Mouse (Mus musculus) large intestine, adult 2 months (tissue): ENCODE measurements around the gene Synpo2. TPM values are rescaled to one million over a fixed set of nuclear protein-coding genes. Genes with fewer than 3 reads are reported as not detected.

ENCODE experiments used
- DNase-seq: peaks from one replicate; pipeline ENCODE4 v3.0.0-alpha.2; 2012; ENCODE audit warnings: low read depth, low spot score
- WGBS: fragments of 180-500 bp; shearing (Covaris S2); methylation state at CpG from one replicate; pipeline ENCODE4 v1.1.7; 2018; 5-methylcytosine and 5-hydroxymethylcytosine counted together
- polyA plus RNA-seq: library from polyadenylated mRNA; depleted of rRNA; stranded (reverse); fragments of >200 nt; gene quantifications from 2 replicates; pipeline ENCODE4 v1.2.3, GENCODE M21; 2012

The Synpo2 gene
- polyA plus RNA-seq, 1 experiment: 17.2 TPM

- WGBS: 36% methylated on average over 5 of the region's 5 CpGs
- DNase-seq: no peak
These were observed 28.6 kb downstream of the Synpo2 start for GRCm38 (mm10) chr3:123207386-123207785.

- WGBS: 64% methylated on average over 7 of the region's 7 CpGs
- DNase-seq: no peak
These were observed 30.5 kb downstream of the Synpo2 start for GRCm38 (mm10) chr3:123205485-123205884.

GRCm38 (mm10) chr3:123205065-123205464, 30.9 kb downstream of the Synpo2 start:
- no peak for DNase-seq
- whole genome bisulfite sequencing: 28% methylated on average over 6 of the region's 6 CpGs

GRCm38 (mm10) chr3:123204658-123205057, 31.3 kb downstream of the Synpo2 start:
- no peak for DNase-seq
- 4% methylated on average over 4 of the region's 4 CpGs for WGBS

- WGBS: 80% methylated on average over 2 of the region's 2 CpGs
- DNase-seq: no peak
These were observed 34.2 kb downstream of the Synpo2 start for GRCm38 (mm10) chr3:123201798-123202197.

- no peak for DNase-seq
- 86% methylated on average over 4 of the region's 4 CpGs for WGBS
These were observed 42.2 kb downstream of the Synpo2 start for GRCm38 (mm10) chr3:123193740-123194139.

- no peak for DNase-seq
These were observed 44.3 kb downstream of the Synpo2 start for GRCm38 (mm10) chr3:123191602-123192001.

GRCm38 (mm10) chr3:123190329-123190728, 45.6 kb downstream of the Synpo2 start:
- WGBS: 54% methylated on average over 6 of the region's 6 CpGs
- no peak for DNase-seq

- DNase-seq: no peak
- WGBS: 58% methylated on average over 1 of the region's 1 CpGs
These were observed 46.1 kb downstream of the Synpo2 start for GRCm38 (mm10) chr3:123189826-123190225.

GRCm38 (mm10) chr3:123188616-123189230, 47.2 kb downstream of the Synpo2 start:
- WGBS: 82% methylated on average over 12 of the region's 12 CpGs
- no peak for DNase-seq

GRCm38 (mm10) chr3:123187370-123188124, 48.4 kb downstream of the Synpo2 start:
- 70% methylated on average over 15 of the region's 15 CpGs for WGBS
- DNase-seq: no peak

GRCm38 (mm10) chr3:123185238-123185925, 50.6 kb downstream of the Synpo2 start:
- WGBS: 65% methylated on average over 10 of the region's 10 CpGs

GRCm38 (mm10) chr3:123184281-123184680, 51.7 kb downstream of the Synpo2 start:
- 74% methylated on average over 10 of the region's 10 CpGs for WGBS
- DNase-seq: no peak

More at GRCm38 (mm10) chr3:123185238-123185925, 50.6 kb downstream of the Synpo2 start:
- no peak for DNase-seq

- WGBS: 45% methylated on average over 8 of the region's 8 CpGs
- no peak for DNase-seq
These were observed 56.4 kb downstream of the Synpo2 start for GRCm38 (mm10) chr3:123179508-123179907.

GRCm38 (mm10) chr3:123179041-123179440, 56.9 kb downstream of the Synpo2 start:
- 65% methylated on average over 5 of the region's 5 CpGs for WGBS

GRCm38 (mm10) chr3:123178420-123178819, 57.5 kb downstream of the Synpo2 start:
- 78% methylated on average over 4 of the region's 4 CpGs for WGBS
- no peak for DNase-seq

More at GRCm38 (mm10) chr3:123179041-123179440, 56.9 kb downstream of the Synpo2 start:
- DNase-seq: no peak

GRCm38 (mm10) chr3:123176366-123177334, 59.3 kb downstream of the Synpo2 start:
- 65% methylated on average over 19 of the region's 19 CpGs for WGBS
- DNase-seq: no peak

GRCm38 (mm10) chr3:123175142-123175541, 60.8 kb downstream of the Synpo2 start:
- DNase-seq: no peak

GRCm38 (mm10) chr3:123174379-123174697, 61.6 kb downstream of the Synpo2 start:
- WGBS: 72% methylated on average over 8 of the region's 8 CpGs
- no peak for DNase-seq

More at GRCm38 (mm10) chr3:123175142-123175541, 60.8 kb downstream of the Synpo2 start:
- WGBS: 35% methylated on average over 7 of the region's 7 CpGs
